Mouse (Mus musculus): ENCODE measurements at regions not wholly inside any gene's neighbourhood (a gene's known extent, or its start where the extent isn't known, plus 50 kb on each side); places are given as distances from the start of the nearest gene placed in this dataset.

GRCm38 (mm10) chr11:37533624-37534023 lies 297.9 kb upstream of the Tenm2 start:
- no peak for TF ChIP-seq CTCF (IDR thresholded peaks at IDR 0.05; ENCODE audit: low read depth)
- no peak for TF ChIP-seq EP300 (optimal IDR thresholded peaks at IDR 0.05)
